Mouse (Mus musculus): ENCODE results near the gene Mgat2. TPM values are rescaled to one million over a fixed set of nuclear protein-coding genes. Genes with fewer than 3 reads are reported as not detected.

Mgat2 gene
- polyA plus RNA-seq, 1 experiment from 2014 or later, result 56.4 TPM

- Histone ChIP-seq H3K9me3 (ENCODE audit: control insufficient read depth, low read length) (no peaks in the 10 kb centered on the region), H3K36me3 (ENCODE audit: control insufficient read depth, insufficient read depth, low read length) (peaks cover 62% of the 10 kb centered on the region), H3K27me3 (ENCODE audit: control insufficient read depth, insufficient read depth, low read length) (no peaks in the 10 kb centered on the region), H3K9ac (ENCODE audit: low read depth, low read length) (no peak overlapping the region), H3K4me1 (ENCODE audit: control insufficient read depth, insufficient read depth, low read length) (no peaks in the 10 kb centered on the region), H3K4me2 (replicated peaks; ENCODE audit: low read depth, low read length) (no peak overlapping the region), H3K4me3 (ENCODE audit: low read length) (no peak overlapping the region), H3K27ac (ENCODE audit: low read depth, low read length) (no peak overlapping the region)
- 94% methylated on average over 7 of the region's 7 CpGs for WGBS
- ATAC-seq (ENCODE audit: low FRiP score, low TSS enrichment), result no peak
Observed at GRCm38 (mm10) chr12:69214393-69214792, 30.4 kb downstream of the Mgat2 start.

GRCm38 (mm10) chr12:69215000-69215785, 31.2 kb downstream of the Mgat2 start:
- no peaks in the 10 kb centered on the region for H3K4me1 ChIP-seq (ENCODE audit: control insufficient read depth, insufficient read depth, low read length)
- H3K4me2 ChIP-seq (replicated peaks; ENCODE audit: low read depth, low read length), result no peak overlapping the region
- H3K4me3 ChIP-seq (ENCODE audit: low read length), result no peak overlapping the region
- H3K27ac ChIP-seq (ENCODE audit: low read depth, low read length), result no peak overlapping the region
- no peaks in the 10 kb centered on the region for H3K9me3 ChIP-seq (ENCODE audit: control insufficient read depth, low read length)
- no peak for ATAC-seq (ENCODE audit: low FRiP score, low TSS enrichment)
- 93% methylated on average over 3 of the region's 3 CpGs for WGBS
- H3K36me3 ChIP-seq (ENCODE audit: control insufficient read depth, insufficient read depth, low read length), result peaks cover 58% of the 10 kb centered on the region
- no peaks in the 10 kb centered on the region for H3K27me3 ChIP-seq (ENCODE audit: control insufficient read depth, insufficient read depth, low read length)
- no peak overlapping the region for H3K9ac ChIP-seq (ENCODE audit: low read depth, low read length)

- H3K9me3 ChIP-seq (ENCODE audit: control insufficient read depth, low read length), result no peaks in the 10 kb centered on the region
- 95% methylated on average over 7 of the region's 7 CpGs for WGBS
- H3K36me3 ChIP-seq (ENCODE audit: control insufficient read depth, insufficient read depth, low read length), result peaks cover 65% of the 10 kb centered on the region
- no peak overlapping the region for H3K27ac ChIP-seq (ENCODE audit: low read depth, low read length)
- H3K4me1 ChIP-seq (ENCODE audit: control insufficient read depth, insufficient read depth, low read length), result no peaks in the 10 kb centered on the region
- ATAC-seq (ENCODE audit: low FRiP score, low TSS enrichment), result no peak
- no peak overlapping the region for H3K9ac ChIP-seq (ENCODE audit: low read depth, low read length)
- H3K4me2 ChIP-seq (replicated peaks; ENCODE audit: low read depth, low read length), result no peak overlapping the region
- no peaks in the 10 kb centered on the region for H3K27me3 ChIP-seq (ENCODE audit: control insufficient read depth, insufficient read depth, low read length)
- H3K4me3 ChIP-seq (ENCODE audit: low read length), result no peak overlapping the region
Observed at GRCm38 (mm10) chr12:69216587-69216986, 32.6 kb downstream of the Mgat2 start.

- WGBS, result 74% methylated on average over 19 of the region's 19 CpGs
Observed at GRCm38 (mm10) chr12:69220613-69221277, 36.8 kb downstream of the Mgat2 start.

GRCm38 (mm10) chr12:69227776-69228466, 44.0 kb downstream of the Mgat2 start, which contains the start of gene Pole2:
Gene Pole2 (minus strand): TSS chr12:69228195.
- Histone ChIP-seq H3K9me3 (ENCODE audit: control insufficient read depth, low read length) (no peaks in the 10 kb centered on the region), H3K36me3 (ENCODE audit: control insufficient read depth, insufficient read depth, low read length) (peaks cover 16% of the 10 kb centered on the region; the same call in 1 of the 2 replicates), H3K4me1 (ENCODE audit: control insufficient read depth, insufficient read depth, low read length) (0 out of 2 replicates have a peak, but pooled peaks cover 5% of the 10 kb centered on the region), H3K4me3 (ENCODE audit: low read length) (peak within 1 kb of the TSS; percentile 51), H3K27me3 (ENCODE audit: control insufficient read depth, insufficient read depth, low read length) (no peaks in the 10 kb centered on the region), H3K27ac (ENCODE audit: low read depth, low read length) (peak within 1 kb of the TSS; percentile 80), H3K9ac (ENCODE audit: low read depth, low read length) (peak within 1 kb of the TSS; percentile 55), H3K4me2 (replicated peaks; ENCODE audit: low read depth, low read length) (peak within 1 kb of the TSS; percentile 42)
- ATAC-seq (ENCODE audit: low FRiP score, low TSS enrichment), result peak; percentile 97
- 1% methylated on average over 37 of the region's 37 CpGs for WGBS

More at GRCm38 (mm10) chr12:69220613-69221277, 36.8 kb downstream of the Mgat2 start:
- peak; percentile 71; the same call in 1 of the 2 replicates for ATAC-seq (ENCODE audit: low FRiP score, low TSS enrichment)
- Histone ChIP-seq H3K9me3 (ENCODE audit: control insufficient read depth, low read length) (no peaks in the 10 kb centered on the region), H3K9ac (ENCODE audit: low read depth, low read length) (no peak overlapping the region), H3K4me1 (ENCODE audit: control insufficient read depth, insufficient read depth, low read length) (no peaks in the 10 kb centered on the region), H3K27me3 (ENCODE audit: control insufficient read depth, insufficient read depth, low read length) (no peaks in the 10 kb centered on the region), H3K36me3 (ENCODE audit: control insufficient read depth, insufficient read depth, low read length) (peaks cover 51% of the 10 kb centered on the region), H3K4me3 (ENCODE audit: low read length) (no peak overlapping the region), H3K4me2 (replicated peaks; ENCODE audit: low read depth, low read length) (no peak overlapping the region), H3K27ac (ENCODE audit: low read depth, low read length) (no peak overlapping the region)

GRCm38 (mm10) chr12:69229251-69229650, 45.3 kb downstream of the Mgat2 start:
- H3K4me3 ChIP-seq (ENCODE audit: low read length), result no peak overlapping the region
- no peak for ATAC-seq (ENCODE audit: low FRiP score, low TSS enrichment)
- no peaks in the 10 kb centered on the region for H3K27me3 ChIP-seq (ENCODE audit: control insufficient read depth, insufficient read depth, low read length)
- H3K36me3 ChIP-seq (ENCODE audit: control insufficient read depth, insufficient read depth, low read length), result peaks cover 12% of the 10 kb centered on the region; the same call in 1 of the 2 replicates
- no peak overlapping the region for H3K9ac ChIP-seq (ENCODE audit: low read depth, low read length)
- H3K4me2 ChIP-seq (replicated peaks; ENCODE audit: low read depth, low read length), result no peak overlapping the region
- H3K27ac ChIP-seq (ENCODE audit: low read depth, low read length), result no peak overlapping the region
- no peaks in the 10 kb centered on the region for H3K9me3 ChIP-seq (ENCODE audit: control insufficient read depth, low read length)
- 0 out of 2 replicates have a peak, but pooled peaks cover 5% of the 10 kb centered on the region for H3K4me1 ChIP-seq (ENCODE audit: control insufficient read depth, insufficient read depth, low read length)
- 77% methylated on average over 2 of the region's 2 CpGs for whole genome bisulfite sequencing

GRCm38 (mm10) chr12:69235782-69236181, 51.8 kb downstream of the Mgat2 start:
- ATAC-seq (ENCODE audit: low FRiP score, low TSS enrichment), result no peak
- H3K4me3 ChIP-seq (ENCODE audit: low read length), result no peak overlapping the region
- H3K27ac ChIP-seq (ENCODE audit: low read depth, low read length), result no peak overlapping the region
- no peak overlapping the region for H3K9ac ChIP-seq (ENCODE audit: low read depth, low read length)
- WGBS, result 90% methylated on average over 6 of the region's 6 CpGs
- no peaks in the 10 kb centered on the region for H3K9me3 ChIP-seq (ENCODE audit: control insufficient read depth, low read length)
- no peak overlapping the region for H3K4me2 ChIP-seq (replicated peaks; ENCODE audit: low read depth, low read length)
- peaks cover 3% of the 10 kb centered on the region; the same call in 1 of the 2 replicates for H3K4me1 ChIP-seq (ENCODE audit: control insufficient read depth, insufficient read depth, low read length)
- no peaks in the 10 kb centered on the region for H3K27me3 ChIP-seq (ENCODE audit: control insufficient read depth, insufficient read depth, low read length)
- no peaks in the 10 kb centered on the region for H3K36me3 ChIP-seq (ENCODE audit: control insufficient read depth, insufficient read depth, low read length)

Measured in kidney, embryonic 14.5 days (tissue).